Mouse (Mus musculus) gastrocnemius, postnatal 36 days (tissue): ENCODE measurements at regions not wholly inside any gene's neighbourhood (a gene's known extent, or its start where the extent isn't known, plus 50 kb on each side); places are given as distances from the start of the nearest gene placed in this dataset.

Experiments used
- DNase-seq, 2 experiments: peaks; one replicate each; pipeline ENCODE4 v3.0.0; 2022
- intact Hi-C: fragments of 180-260 bp; cut with DNase I; formaldehyde crosslinking; loops from one replicate; pipeline ENCODE4 v1.15.1; 2025

DNA sequence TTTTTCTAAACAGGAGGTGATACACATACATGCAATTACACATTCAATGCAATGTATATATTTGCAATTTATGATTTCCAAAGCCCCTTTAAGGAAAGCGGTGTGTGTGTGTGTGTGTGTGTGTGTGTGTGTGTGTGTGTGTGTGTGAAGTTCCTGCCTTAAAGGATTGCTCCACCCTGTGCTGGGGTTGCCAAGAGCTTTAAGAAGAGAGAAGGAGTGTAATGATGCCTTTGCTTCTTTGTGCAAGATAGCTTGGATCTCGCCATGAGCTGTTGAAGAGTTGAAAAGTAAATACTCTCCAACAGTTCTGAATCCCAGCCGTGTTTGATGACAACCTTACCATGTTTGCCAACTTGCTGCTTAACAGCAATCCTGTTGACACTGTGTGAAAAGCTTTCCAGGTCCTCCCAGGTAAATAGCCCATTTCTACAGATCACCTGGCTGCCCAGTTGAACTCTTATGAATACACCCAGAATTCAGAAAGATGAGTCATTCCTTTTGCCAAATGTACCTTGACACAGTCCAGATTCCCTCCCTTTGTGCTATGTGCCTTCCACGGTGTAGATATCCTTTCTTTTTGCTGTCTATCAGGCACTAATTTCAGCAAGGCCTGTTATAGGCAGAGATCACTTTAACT is 216.3 kb downstream of the Ikzf2 start:
- intact Hi-C loops, result no loop called here
- no peak for DNase-seq

DNA sequence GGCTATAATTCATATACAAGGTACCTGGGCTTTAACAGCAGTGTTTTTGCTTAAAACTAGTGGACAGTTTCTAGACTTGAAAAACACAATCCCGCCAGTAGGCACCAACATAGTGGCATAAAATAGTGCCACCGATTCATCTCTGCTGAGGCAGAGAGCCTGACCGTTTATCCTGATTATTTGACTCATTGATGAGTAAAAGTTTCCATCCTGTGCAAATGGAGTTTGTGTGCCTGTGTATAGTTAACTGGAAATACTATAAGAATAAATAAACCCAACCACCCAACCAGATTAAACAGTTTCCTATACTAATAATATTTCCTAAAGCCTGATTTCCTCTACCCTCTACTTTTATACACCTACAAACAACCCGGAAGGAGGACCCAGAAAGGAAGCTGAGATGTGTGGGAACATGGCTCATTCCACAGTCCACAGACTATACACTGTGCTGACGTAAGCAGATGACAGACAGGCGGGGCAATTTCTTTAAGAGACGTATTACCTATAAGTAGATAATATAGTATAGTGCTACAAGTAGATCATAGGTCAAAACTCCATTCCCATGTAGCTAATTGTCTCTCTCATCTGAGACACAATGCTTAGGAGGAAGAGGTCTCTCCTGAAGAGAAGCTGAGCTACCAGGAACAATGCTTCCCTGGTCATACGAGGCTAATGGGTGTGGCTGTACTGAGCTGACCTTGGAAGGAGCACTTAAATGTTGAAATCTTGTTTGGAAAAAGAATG is 217.7 kb downstream of the Ikzf2 start:
- DNase-seq, result no peak
- intact Hi-C loops, result no loop called here

DNA sequence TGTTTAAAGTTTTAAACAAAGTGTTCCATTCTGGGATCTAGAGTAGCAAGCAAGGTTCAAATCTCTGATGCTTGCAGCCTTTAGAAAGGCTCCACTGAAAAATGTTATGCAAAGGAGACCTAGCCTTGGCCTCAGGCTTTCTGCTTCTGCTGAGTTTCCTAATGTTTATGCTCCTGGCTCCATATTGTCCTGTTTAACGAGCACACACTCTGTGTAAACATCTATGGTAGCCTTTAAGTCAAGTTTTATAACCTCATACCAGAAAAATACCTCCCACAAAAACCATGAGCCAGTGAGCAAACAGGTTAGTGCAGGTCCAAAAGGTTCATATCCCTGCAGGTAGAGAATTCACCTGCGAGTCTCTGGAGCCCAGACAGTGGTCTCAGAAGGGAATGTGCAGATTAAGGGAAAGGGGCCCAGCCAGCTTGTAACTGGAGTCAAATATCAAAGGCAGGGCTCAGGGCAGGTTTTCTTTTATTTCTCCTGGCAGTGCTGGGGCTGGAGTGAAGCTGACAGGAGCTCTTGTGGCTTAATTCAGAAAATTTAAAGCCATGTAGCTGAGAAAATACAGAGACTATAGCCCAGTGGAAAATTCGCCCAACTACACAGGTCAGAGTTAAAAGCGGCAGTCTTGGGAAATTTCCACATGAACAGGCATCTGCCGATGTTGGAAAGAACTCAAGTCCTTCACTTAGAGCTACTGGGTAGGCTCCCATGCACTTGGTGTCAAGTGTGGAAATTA is 220.3 kb downstream of the Ikzf2 start:
- no peak for DNase-seq
- intact Hi-C loops, result no loop called here

DNA sequence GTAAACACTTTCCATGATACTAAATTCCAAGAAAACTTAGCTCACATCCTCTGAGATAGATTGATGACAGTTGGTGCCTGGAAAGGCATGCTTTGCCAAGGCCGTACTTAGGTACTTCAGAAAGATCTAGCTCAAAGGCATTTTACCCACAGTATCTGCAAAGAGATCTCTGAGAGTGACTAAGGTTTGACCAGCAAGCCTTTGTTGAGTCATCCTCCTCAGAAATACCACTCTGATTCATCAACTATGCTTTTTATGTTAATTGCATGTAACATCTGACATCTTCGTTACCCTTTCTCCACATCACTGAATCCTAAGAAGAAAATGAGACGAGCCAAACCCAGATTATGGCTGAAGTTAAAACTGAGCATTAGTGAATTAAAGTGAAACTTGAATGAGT is 225.9 kb downstream of the Ikzf2 start:
- no peak for DNase-seq
- intact Hi-C loops, result no loop called here

DNA sequence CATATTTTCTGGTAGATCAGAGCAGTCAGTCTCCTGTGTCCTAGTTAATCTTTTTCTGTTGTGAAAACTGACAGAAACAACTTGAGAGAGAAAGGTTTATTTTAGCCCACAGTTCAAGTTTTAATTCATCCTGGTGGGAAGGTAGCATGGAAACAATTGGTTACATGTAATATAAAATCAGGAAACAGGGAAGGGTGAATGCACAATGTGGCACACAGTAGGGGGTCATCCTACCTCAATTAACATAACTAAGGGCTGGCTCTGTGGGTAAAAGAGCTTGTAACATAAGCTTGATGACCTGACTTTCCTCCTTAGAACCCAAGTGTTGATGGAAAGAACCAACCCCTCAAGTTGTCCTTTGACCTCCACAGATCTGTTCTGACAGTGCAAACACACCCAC is 227.1 kb downstream of the Ikzf2 start:
- DNase-seq, result no peak
- intact Hi-C loops, result no loop called here

DNA sequence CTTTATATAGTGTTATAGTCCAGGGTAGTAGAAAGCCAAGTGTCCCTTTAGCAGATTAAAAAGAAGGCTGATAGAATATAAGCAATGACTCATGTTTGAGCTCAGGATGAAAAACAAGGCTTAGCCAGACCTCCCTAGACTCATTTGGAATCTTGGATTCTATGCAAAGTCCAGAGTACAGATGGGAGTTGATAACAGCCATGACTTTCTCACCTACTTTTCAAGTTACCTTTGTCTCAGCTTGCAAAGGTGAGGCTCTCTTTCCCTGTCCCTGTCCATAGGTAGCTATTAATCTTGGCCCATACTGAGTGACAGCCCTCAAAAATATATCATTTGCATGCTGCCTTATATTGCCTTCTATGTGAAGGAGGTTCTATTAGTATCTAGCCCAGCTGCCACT is 229.6 kb downstream of the Ikzf2 start:
- DNase-seq, result no peak
- intact Hi-C loops, result no loop called here

DNA sequence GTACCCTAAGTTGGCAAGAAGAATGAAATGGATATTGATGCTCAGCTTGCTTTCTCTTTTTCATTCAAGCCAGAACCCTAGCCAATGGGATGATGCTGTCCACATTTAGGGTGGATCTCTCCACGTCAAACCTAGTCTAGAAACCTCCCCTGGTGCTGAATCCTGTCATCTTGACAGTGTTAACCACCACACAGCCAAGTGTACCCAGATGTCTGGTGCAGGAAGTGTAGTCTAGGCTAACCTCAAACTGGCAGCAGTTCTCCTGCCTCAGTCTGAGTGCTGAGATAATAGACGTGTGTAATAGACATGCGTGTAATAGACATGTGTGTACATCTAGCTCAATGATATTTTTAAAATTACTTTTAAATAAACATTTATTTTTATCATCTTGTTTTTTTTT is 233.1 kb downstream of the Ikzf2 start:
- intact Hi-C loops, result no loop called here
- DNase-seq, result no peak

DNA sequence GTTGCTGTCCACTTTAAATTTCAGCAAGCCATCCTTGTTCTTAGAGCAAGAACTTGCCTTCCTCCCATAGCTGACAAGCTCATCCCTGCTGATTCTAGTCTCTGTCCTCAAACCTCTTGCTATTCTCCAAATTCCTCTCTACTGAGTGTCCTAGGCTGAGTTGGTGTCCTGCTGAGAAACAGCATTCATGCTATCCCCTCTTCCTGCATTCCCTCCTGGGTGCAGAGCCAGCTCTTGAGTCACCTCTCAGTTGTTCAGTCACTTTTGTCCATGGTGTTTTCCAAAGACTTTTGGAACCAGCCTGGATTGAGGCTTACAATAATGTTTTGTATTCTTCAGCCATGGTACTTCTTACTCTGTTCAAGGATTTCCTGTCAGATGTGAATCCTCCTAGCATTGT is 234.1 kb downstream of the Ikzf2 start:
- intact Hi-C loops, result no loop called here
- no peak for DNase-seq

DNA sequence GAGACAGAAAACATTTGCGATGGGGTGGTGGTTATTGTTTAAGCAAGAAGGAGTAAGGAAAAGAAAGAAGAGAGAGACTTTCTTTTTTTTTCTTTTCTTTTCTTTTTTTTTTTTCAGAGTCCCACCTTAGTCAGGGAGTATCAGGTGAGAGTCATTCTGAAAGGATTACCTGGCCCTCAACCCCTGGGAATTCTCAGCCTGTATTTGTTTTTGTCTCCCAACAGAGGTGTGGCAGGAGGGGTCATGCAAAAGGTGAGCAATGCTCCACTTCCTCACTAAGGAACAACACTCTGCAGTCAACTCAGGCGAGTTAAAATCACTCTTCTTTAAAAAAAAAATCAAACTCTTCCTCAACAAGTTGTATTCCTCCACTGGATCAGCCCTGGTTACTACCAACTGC is 236.6 kb downstream of the Ikzf2 start:
- no peak for DNase-seq
- intact Hi-C loops, result no loop called here

DNA sequence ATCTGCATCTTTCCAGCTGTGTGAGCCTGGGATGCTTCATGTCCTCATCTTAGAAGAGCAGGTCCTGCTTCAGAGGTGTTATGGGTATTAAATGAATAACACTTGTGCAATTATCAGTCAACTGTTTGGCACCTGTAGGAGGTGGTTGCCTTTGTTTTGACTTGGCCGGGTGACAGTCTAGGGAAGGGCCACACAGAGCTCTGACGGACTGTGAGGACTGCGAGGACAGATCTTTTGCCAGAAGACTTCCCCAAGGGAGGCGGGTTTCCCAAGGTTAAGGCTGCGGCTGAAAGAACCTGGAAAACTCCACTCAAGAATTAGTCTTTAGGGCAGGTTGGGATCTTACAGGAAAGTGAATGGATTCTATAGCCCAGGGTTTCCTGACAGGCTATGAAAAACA is 239.8 kb downstream of the Ikzf2 start:
- no peak for DNase-seq
- intact Hi-C loops, result no loop called here

DNA sequence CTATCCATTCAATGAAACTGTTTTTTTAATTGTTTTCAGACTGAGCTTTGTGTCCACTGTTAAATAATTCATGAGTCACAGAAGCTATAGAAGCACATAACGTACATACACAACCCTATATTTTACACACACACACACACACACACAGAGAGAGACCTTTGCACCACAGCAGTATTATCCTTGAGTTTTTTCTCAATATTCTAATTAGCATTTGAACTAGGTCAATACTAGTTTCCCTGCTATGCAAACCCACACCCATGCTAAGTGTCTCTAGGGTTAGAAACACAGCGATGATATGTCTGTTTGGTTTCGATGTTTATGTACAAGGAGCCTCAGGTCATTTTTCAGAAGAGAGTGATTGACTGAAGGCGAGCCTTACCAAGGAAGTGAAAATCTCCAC is 242.3 kb downstream of the Ikzf2 start:
- intact Hi-C loops, result no loop called here
- DNase-seq, result no peak

DNA sequence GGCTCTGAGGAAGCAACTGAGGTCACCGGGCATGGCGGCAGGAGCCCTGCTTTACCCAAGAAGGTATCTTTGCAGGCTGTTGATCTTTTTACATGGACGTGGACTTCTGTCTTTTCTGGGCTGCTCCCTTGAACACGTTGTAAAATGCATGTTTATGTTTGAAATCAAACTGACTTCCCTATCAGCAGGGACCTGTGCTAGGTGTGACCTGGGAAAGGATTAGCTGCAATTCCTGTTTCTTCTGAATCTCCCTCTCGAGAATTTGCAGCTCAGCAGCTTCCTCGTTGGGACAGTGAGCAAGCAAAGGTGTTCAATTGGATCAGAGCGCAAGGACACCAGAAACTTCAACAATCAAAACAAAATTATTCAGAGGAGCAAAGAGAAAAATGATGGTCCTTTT is 243.6 kb downstream of the Ikzf2 start:
- intact Hi-C loops, result no loop called here
- no peak for DNase-seq

DNA sequence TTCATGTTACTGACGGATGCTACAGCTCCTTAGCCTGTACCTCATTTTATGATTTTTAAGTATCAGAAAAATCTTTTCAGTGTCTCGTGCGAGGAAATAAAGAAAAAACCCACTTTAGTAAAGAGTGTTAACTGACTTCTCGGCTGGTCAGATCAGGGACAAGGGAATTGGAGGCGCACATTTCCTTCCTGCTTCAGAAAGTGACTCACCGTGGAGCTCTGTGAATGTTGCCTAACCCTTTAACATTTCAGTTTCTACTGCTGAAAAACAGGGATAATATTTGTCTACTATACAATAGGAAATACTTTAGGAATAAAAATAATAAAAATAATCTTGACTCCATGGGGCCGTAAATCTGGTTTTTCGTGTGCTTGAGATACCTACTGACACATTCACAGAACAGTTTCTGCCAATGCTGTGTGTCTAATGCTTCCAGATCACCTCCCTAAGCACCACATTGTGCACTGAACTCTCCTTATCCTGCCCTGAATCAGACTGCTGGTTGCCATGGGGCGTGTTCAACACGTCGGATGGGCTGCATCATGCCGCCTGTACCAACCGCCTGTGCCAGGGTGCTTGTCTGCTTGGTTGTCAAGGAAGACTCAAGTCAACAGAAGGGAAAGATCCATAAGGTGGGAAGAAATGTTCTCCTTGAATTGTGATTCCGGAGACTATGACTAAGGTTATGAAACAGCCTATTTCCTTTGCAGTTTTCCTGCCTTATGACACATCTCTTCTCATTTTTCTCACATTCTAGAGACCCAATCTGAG is 246.3 kb downstream of the Ikzf2 start:
- DNase-seq, result no peak
- intact Hi-C loops, result no loop called here

DNA sequence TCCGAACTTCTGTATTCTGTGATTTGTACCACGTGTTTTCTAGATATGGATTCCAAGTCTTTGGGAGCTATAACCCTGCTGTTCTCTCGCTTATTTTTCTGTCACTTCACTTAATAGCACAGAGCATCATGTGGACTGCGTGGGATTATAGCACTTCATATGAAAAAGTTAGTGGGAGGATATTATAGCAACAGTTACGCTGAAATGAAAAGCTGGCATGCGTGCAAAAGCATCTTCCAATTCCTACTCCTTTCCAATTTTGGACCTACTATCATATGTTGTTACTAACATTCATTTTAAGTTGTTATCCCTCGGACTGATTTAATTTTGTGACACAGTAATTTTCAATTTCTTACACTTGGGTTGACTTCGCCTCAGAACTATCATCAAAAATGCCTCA is 250.0 kb downstream of the Ikzf2 start:
- intact Hi-C loops, result no loop called here
- DNase-seq, result no peak

DNA sequence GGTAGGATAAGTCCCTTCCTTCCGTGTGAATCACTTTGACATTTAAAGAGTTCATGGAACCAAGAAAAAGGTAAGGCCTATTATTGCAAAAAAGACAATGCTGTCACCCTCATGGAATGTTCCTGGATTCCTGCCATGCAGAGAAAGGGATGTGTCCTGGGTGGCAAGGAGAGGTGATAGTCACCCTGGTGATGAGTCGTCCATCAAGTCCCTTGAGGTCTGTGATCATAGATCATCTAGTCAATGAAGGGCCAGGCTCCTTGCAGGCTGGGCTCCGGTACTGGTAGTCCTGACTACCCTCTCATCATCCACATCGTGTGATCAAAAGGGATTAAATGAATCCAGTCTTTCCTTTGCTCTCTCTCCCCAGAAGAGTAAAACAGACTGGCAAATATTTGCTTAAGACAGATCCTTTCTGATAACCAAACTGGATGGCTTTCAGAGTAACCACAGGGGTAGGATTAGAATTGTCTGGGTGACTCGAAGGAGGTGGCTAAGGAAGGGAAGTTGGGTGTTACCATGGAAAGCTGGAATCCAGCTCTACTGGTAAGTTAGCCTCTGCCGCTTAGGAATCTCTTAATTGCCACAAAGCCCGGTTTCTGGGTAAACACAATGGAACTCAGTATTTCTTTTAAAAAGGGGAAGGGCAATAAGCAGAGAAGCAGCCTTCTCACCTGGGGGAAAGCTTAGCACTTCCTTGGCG is 253.2 kb downstream of the Ikzf2 start:
- intact Hi-C loops, result no loop called here
- no peak for DNase-seq

DNA sequence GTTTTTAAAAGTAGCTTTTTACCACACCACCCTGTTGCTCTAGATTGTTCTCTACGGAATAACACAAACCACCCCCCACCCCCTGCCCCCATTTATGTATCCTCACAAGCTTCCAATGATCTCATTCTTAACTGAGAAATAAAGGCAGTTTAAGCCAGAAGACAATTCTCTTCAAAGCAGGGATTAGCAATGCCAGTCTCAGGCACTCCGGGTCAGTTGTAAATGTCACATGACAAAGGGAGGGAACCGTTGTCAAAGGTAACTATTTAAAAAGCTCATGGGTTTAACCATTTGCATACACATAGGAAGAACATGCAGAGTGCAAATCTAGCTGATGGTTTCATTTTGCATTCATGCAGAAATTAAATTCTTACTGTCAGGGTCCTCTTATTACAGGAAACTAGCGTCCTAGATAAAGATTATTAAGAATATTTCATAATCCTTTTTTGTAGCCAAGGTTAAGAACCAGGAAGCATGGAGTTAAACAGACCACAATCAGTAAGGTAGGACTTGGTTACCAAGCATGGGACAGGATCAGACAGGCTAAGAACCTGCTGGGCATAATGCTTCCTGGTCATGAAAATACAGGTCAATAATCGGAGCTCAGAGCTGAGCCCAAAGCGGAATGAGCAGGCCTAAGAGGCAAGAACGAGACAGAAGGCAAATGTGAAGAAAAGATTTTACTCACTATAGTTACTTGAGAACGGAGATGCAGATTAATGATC is 256.2 kb downstream of the Ikzf2 start:
- intact Hi-C loops, result no loop called here
- DNase-seq, result no peak

DNA sequence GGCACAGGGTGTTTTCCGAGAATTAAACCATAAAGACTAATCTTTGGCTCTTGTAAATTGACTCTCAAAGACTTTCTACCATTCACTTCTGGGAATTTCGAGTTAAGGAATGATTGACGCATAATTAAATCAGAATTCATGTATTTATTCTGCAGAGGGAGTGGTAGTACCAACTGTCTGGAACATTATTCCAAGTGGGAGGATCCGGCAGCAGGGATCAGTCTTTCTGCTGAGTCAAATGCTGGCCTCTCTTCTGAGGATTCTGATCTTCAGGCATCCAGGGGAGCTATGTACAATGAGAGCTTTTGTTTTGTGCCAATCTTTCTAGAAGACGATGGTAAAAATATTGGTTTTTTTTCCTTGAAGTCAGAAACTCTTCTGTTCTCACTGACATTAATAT is 257.4 kb downstream of the Ikzf2 start:
- intact Hi-C loops, result no loop called here
- DNase-seq, result no peak

DNA sequence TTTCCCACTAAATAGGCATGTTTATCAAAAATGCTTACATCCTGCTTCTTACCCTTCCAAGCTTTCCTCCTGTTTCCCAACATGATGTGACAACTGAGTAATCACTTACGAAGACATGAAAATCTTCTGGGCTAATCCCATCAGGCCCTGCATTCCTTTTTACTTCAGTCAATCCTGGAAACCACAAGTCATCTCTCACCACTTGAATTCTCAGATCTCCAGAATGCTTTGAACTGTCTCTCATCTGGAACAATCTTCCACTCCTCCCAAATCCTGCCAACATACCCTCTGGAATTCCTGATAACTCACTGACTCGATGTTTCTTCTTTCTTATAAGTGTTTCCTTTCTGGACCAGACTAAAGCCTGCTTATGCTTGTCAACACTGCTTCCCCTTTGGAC is 289.4 kb downstream of the Ikzf2 start:
- intact Hi-C loops, result no loop called here
- no peak for DNase-seq

DNA sequence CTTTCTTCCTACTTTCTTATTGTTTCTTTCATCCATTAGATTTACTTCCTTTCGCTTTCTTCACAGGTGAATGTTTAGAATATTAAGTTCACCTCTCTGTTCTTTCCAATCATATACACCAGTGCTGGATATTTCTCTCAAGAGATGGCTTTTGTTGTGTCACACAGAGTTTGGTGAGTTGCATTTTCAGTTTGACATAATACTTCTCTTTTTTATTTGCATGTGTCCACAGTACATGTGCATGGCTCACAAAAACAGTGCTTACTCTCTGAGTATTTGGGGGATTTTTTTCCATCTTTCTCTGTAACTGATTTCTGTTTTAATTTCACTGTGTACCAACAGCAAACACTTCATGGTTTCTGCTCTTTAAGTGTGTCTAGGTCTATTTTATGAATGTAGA is 274.5 kb upstream of the Erbb4 start:
- intact Hi-C loops, result no loop called here
- no peak for DNase-seq

DNA sequence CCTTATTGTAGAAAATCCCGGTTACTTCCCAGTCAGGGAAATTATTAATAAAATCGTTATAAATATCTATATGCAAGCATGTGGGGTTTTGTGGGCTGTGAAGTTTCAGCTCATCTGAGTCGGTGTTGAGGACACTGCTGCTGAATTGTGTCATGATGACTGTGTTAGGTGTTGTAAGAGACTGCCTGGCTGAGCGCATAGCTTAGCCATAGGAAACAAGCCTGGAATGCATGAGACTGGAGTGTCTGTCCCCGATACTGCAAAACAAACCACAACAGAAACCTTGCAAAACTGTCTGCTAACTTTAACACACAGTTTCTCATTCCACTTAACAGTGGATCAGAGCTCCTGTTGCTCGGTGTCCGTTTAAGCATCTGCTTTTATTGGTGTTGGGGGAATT is 271.9 kb upstream of the Erbb4 start:
- no peak for DNase-seq
- intact Hi-C loops, result no loop called here
